Mouse (Mus musculus) gastrocnemius, adult 2 months (tissue): ENCODE results near the gene Ddx54. TPM values are rescaled to one million over a fixed set of nuclear protein-coding genes. Genes with fewer than 3 reads are reported as not detected.

Experiments used
- DNase-seq: peaks from one replicate; pipeline ENCODE4 v3.0.0; 2022
- H3K27ac ChIP-seq: fragments of 200-600 bp; 2 replicates; pipeline ENCODE4 v1.8.1; 2022; ENCODE audit warnings: mild to moderate bottlenecking
- H3K4me3 ChIP-seq: fragments of 200-600 bp; 2 replicates; pipeline ENCODE4 v1.8.1; 2022; ENCODE audit warnings: mild to moderate bottlenecking, moderate library complexity
- CTCF ChIP-seq: fragments of 200-600 bp; IDR thresholded peaks from 2 replicates; pipeline ENCODE4 v1.8.1; 2022; ENCODE audit warnings: antibody characterized with exemption, mild to moderate bottlenecking, moderate library complexity
- intact Hi-C: fragments of 180-260 bp; cut with DNase I; formaldehyde crosslinking; loops from one replicate; pipeline ENCODE4 v1.15.1; 2025
- total RNA-seq, 2 experiments: library from RNA; stranded (reverse); gene quantifications; 2 replicates each; pipeline ENCODE4 v1.2.3; 2021

Ddx54 gene
- total RNA-seq, 2 experiments from 2014 or later, result 16.9 to 17.7 TPM

DNA sequence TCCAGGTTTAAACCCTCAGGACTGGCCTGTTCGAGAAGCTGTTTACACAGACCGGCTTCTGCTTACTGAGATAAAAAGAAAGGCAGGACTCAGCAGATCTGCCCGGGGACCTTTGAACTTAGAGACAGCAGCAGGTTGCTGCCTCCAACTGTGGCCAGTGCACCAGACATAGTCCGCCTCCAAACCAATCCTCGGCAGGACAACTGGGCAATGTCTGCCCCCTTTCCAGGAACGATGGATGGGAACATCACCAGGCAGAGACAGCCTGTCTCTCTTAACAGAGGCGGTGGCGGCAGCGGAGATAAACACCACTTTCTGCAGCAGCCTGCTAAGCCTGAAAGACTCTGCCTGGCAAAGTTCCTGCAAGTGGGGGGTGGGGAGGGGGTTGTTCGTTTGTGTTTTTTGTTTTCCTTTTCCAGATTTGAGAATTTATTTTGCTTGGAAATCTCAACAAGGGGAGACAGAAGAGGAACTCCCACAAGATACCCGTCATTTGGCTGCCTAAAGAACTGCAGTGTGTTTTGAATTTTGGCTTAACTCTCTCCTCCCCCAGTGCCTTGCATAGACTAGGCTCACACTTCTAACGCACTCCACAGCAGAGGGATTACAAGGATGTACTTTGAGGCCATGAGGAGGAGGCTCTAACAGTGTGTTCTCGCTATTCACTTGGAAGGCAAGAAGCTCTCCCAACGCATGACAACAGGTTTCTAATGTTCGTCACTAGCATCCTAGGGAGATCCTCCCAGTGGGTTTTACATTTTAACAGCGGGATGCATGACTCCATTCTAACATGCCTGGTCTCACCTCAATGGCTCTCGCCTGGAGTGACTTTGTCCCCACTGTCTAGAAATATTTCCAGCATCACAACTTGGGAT is 25.6 kb upstream of the Ddx54 start:
- DNase-seq, result peak; percentile 58
- Histone ChIP-seq H3K4me3 (peak overlapping the region; percentile 99), H3K27ac (peak overlapping the region; percentile 92)
- intact Hi-C loops, result loop anchor here (5.0 kb wide), 1 partner anchor 75 kb away; the partner anchor contains the start of gene Slc8b1
- no peak for TF ChIP-seq CTCF

DNA sequence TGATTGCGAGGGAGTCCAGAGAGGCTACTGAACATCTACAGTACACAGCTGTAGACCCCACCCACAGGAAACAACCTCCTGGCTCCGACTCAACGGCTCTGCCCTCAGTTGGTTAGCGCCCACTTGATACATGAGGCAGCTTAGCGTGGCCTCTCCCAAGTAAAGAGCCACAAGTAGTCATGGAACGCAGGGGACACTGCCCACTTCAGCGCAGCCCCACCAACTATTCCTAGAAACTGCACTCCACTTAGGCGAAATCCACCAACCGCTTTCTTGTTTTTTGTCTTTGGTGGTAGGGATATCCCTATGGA is 25.0 kb upstream of the Ddx54 start:
- intact Hi-C loops, result loop anchor here (5.0 kb wide), 1 partner anchor 75 kb away; the partner anchor contains the start of gene Slc8b1
- H3K27ac ChIP-seq, result peak overlapping the region; percentile 92
- no peak for TF ChIP-seq CTCF

DNA sequence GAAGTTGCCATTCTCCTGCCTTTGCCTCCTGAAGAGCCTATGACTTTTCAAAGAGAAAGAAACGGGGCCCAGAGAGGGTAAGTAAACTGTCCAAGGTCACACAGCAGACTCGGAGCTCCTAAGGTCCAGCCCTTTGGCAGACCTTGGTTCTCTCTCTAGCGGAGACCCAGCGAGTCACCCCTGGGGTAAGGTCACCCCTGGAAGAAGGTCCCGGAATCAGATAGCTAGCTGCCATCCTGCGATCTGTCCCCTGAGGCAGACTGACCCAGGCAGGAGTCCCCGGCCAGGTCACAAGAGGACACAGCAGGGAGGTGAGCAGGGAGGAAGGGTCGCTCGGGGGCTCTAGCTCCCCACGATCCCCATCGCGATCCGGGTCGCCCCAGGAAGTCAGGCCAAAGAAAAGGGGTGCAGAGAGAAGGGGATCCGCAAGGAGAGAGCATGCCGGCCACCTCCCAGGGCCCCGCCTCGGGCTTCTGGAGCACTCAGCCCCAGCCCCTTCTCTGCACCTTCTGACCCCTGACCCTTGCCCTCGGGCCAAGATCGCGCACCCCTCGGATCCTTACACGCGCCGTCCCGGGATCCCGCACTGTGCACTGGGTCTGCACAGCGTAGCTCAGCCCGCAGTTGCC is 24.5 kb upstream of the Ddx54 start:
- intact Hi-C loops, result loop anchor here (2.0 to 5.0 kb wide), 2 partner anchors 25 to 76 kb away; partner anchors contain the start of gene Slc8b1
- Histone ChIP-seq H3K27ac (peak overlapping the region; percentile 92), H3K4me3 (peak overlapping the region; percentile 99)
- no peak for TF ChIP-seq CTCF
- no peak for DNase-seq

More for the DNA sequence above, 25.0 kb upstream of the Ddx54 start:
- H3K4me3 ChIP-seq, result peak overlapping the region; percentile 99
- peak; percentile 66 for DNase-seq

DNA sequence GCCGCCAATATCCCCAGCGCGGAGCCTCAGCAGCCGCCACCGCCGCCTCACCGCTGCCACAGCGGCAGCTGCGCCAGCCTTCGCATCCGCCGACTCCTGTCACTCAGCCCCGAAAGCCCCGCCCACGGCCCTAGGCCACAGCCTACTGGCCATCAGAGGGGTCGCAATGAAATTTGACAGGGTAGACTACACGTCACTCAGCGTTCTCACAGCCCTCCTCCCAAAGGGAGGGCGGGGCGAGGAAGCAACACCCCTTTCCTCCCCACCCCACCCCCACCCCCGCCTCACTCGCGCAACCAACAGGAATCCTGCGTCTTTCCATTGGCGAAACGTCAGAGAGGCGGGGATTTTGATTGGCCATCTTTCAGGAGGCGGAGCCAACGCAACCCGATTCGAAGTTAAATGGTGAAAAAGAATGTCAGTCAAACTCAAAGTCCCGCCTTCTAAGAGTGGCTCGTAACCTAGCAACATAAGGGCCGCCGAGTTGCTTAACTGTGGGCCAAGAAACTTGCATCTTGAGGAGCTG is 23.9 kb upstream of the Ddx54 start, which contains the start of the genes Tpcn1 and Iqcd:
Gene Tpcn1, minus strand, starts transcription at position 105 of the 526 bp plus-strand sequence.
Gene Iqcd, plus strand, starts transcription at position 448 of the 526 bp plus-strand sequence.
- H3K4me3 ChIP-seq, result peak within 1 kb of the TSS; percentile 99
- DNase-seq, result peak; percentile 100
- TF ChIP-seq CTCF, result peak; percentile 14; the same call in 1 of the 2 replicates
- H3K27ac ChIP-seq, result peak within 1 kb of the TSS; percentile 92
- intact Hi-C loops, result loop anchor here (2.0 to 5.0 kb wide), 2 partner anchors 26 to 76 kb away; partner anchors contain the start of gene Slc8b1

DNA sequence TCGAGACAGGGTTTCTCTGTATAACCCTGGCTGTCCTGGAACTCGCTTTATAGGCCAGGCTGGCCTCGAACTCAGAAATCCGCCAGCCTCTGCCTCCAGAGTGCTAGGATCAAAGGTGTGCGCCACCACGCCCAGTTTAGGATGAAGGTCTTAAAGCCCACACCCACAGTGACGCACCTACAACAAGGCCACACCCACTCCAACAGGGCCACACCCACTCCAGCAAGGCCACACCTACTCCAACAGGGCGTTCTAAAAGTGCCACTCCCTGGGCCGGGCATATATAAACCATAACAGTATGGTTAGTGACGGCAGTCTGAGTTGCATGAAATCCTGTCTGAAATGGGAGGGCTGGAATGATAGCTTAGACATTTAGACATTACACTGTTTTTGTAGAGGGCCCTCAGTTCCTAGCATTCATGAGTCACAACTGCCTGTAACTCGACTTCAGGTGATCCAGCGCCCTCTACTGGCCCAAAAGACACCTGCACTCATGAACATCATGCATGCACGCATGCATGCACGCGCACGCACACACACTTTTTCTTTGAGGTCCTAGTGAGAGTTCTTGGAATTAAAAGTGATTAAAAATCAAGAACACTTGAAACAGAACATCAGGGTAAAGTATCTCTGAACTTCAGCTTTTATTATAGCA is 22.1 kb upstream of the Ddx54 start:
- no peak for DNase-seq
- peak; percentile 56 for TF ChIP-seq CTCF
- Histone ChIP-seq H3K27ac (no peak overlapping the region), H3K4me3 (no peak overlapping the region)
- intact Hi-C loops, result no loop called here

DNA sequence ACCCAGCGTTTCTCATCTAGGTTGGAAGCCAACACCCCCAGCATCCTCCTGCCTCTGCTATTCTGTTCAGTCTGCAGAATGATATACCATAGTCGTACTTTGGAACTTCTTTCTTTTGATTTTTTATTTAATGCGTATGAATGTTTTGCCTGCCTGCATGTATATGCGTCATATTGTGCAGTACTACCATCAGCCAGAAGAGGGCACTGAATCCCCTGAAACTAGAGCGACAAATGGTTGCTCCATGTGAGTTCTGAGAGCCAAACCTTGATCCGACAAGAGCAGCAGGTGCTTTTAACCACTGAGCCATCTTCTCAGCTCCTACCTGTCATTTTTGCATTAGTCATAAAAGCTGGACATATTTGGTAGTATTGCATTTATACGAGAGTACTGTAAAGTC is 20.4 kb upstream of the Ddx54 start:
- TF ChIP-seq CTCF, result peak; percentile 40; the same call in 1 of the 2 replicates
- Histone ChIP-seq H3K4me3 (no peak overlapping the region), H3K27ac (no peak overlapping the region)
- intact Hi-C loops, result no loop called here
- no peak for DNase-seq

DNA sequence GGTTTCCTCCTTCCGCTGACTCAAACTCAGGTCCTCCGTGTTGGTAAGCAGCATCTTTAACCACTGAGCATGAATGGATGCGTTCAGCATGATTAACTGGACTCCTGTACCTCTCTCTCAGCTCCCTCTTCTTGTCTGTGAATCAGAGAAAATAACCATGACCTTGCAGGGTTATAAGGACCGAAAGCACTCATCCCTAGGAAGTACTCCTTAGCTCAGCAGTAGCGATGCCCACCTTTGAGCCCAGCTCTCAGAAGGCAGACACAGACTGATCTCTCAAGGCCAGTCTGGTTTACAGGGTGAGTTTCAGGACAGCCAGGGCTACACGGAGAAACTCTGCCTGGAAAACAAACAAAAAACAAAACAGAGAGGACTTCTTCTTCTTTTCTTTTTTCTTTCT is 18.1 kb upstream of the Ddx54 start:
- no peak for DNase-seq
- intact Hi-C loops, result no loop called here
- no peak for TF ChIP-seq CTCF

DNA sequence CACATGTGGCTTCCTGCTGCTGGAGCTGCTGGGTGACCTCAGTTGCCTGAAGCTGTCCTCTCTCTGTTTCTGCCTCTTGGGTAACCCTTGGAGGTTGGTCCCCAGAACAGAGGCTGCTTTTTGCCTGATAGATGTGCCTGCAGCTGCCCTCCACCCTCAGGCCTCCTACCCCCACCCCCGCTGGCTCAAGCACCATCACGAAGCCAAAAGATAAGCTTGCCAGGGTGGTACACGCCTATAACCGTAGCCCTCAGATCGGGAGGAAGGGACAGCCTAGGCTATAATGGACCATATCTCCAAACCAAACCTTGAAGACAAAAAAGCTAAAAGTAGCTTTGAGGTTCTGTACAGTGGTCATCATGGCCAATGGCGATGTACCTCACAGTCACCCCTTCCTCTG is 12.9 kb upstream of the Ddx54 start:
- H3K27ac ChIP-seq, result no peak overlapping the region
- no peak overlapping the region for H3K4me3 ChIP-seq
- TF ChIP-seq CTCF, result no peak
- intact Hi-C loops, result no loop called here
- no peak for DNase-seq

More for the DNA sequence above, 18.1 kb upstream of the Ddx54 start:
- H3K27ac ChIP-seq, result no peak overlapping the region
- H3K4me3 ChIP-seq, result no peak overlapping the region

DNA sequence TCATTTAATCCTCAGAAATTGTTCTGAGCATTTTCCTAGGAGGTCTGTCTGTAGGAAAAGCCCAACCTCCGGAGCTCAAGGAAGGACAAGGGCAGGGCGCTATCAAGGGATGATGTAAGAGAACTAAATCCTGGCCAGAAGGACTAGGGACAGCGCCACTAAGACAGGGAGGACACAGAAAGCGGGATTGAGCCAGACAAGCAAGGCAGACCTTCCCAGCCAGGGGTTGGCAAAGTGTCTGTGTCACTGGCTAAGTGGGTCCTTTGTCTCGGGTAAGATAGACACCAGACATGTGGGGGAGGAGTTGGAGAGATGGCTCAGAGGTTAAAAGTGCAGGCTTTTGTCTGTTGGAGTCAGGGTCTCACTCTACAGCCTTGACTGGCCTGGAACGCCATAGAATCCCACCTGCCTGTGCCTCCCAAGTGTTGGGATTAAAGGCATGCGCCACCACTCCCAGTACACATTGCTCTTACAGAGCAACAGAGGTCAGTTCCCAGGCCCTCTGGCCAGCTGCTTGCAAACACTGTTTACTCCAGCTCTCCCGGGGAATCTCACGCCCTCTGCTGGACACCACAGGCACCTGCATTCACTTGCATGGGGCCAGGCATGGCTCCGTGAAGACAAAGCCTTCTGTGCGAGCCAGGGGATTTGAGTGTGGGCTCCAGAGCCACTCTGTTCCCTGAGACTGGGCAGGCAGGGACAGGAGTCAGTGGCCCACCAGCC is 11.4 kb upstream of the Ddx54 start:
- H3K27ac ChIP-seq, result no peak overlapping the region
- intact Hi-C loops, result no loop called here
- TF ChIP-seq CTCF, result peak; percentile 58
- DNase-seq, result no peak
- H3K4me3 ChIP-seq, result no peak overlapping the region

DNA sequence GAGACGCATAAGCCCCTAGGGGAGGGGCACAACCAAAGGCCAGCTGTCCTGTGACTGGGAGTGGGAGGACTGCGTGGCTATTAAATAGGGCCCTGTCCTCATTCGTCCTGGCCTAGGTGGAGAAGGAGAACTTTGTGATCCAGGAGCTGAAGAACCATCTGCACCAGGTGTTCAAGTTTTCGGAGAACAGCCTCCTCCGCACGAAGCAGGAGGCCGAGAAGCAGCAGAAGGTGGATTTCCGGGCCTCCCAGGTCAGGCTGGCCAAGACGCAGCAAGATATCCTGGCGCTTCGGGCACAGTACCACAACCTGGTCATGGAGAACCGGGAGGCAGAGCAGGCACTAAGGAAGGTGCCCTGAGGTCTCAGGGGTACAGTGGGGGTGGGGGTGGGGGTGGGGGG is 10.3 kb upstream of the Ddx54 start:
- H3K27ac ChIP-seq, result no peak overlapping the region
- no peak for TF ChIP-seq CTCF
- intact Hi-C loops, result no loop called here
- no peak overlapping the region for H3K4me3 ChIP-seq
- no peak for DNase-seq

DNA sequence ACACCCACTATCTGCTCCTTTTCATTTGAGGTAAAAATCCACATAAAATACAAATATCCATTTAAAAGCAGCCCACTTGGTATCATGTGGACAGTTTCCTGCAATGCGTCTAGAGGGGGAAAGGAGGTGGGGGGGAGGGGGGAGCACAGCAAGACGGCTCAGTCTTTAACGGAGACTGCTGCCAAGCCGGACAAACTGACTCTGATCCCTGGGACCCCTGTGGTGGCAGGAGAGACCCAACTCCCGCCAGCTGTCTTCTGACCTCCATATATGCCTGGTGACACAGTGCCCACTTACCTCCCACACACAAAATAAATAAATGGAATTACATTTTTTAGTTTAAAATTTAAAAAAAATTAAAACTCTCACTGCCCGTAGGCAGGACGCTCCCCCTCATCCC is 9.0 kb upstream of the Ddx54 start:
- no peak for TF ChIP-seq CTCF
- Histone ChIP-seq H3K27ac (no peak overlapping the region), H3K4me3 (no peak overlapping the region)
- intact Hi-C loops, result no loop called here
- DNase-seq, result no peak

DNA sequence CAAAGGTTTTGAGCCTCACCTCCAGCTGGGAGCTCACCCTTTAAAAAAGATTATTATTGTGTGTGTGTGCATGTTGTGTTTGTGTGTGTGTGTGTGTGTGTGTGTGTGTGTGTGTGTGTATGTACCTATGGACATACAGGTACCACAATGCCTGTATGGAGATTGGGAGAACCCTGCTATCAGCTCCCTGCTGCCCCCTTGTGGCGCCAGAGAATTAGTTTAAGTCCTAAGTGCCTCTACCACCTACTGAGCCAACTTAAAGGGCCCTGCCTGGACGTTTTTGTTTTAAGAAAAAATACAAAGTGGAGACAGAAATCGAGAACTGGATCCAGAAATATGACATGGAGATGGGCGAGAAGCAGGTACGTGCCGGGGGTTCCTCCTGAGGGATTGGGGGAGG is 7.7 kb upstream of the Ddx54 start:
- peak; percentile 73 for TF ChIP-seq CTCF
- Histone ChIP-seq H3K4me3 (peak overlapping the region; percentile 60), H3K27ac (0 out of 2 replicates have a peak overlapping the region, but pooled peaks have one; percentile 48)

More for the DNA sequence above, 7.7 kb upstream of the Ddx54 start:
- peak; percentile 88 for DNase-seq
- intact Hi-C loops, result loop anchor here (1.0 kb wide), 1 partner anchor 100 kb away; no protein-coding TSS in a partner anchor
